In the genomic region with DNA sequence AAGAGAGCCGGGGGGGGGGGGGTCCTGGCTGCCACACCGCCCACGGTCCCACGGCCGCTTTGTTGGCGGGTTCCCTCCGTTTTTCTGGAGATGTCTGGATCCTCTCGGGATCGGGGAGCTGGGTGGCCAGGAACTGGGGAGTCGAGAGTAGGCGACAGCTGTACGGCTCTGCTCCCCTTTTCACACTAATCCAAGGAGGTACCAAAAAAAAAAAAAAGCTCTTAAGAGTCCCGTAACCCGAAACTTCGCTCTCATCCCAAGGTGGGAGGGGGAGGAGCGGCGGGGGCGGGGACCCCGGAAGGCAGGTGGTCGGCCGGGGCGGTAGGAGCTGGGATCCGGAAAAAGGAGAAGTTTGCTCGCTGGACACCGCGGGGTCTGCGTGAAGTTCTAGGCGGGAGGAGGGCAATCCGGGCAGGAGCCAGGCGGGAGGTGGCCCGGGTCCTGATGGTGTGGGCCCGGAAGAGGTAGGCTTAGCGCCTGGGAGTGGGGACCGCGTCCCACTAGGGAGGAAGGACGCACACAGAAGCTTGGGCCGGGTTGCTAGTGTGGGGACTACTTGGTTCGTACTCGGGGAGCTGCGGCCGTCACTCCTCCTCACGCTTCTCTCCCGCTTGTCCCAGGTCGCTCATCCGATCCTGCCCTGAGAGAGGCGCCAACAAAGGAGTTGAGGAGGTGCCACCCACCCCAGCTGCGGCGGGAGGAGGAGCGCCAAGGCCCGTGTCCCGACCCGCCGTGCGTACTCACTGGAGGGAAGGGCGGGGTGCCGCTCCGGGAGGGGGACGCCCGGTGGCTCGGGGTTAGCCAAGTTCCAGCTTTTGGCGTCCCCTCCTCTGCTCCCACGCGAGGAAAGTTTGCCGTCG, we compare ENCODE assay signal across 8 mouse cellular contexts. TPM values are rescaled to one million over a fixed set of nuclear protein-coding genes. Genes with fewer than 3 reads are reported as not detected.
DNase-seq lines count a peak whose midpoint lies in the region; ATAC-seq and TF ChIP-seq lines count a peak whose summit lies in the region.

No protein-coding gene starts in this region.

- DNase-seq in 3134 (ENCODE audit: extremely low read depth, insufficient read length, low spot score) (peak; percentile 73), ZHBTc4 (ENCODE audit: low read depth, low spot score) (peak; percentile 83)
- peak; percentile 78 for DNase-seq in embryo, embryonic 9.5 days (ENCODE audit: extremely low spot score)
- peak; percentile 35 to 49 for DNase-seq in heart, adult 9 months (ENCODE audit: low spot score in 2 of 2)
- DNase-seq in kidney, adult 2 months: peak; percentile 45
- DNase-seq in ovary, postnatal 10 days (ENCODE audit: low spot score): peak; percentile 46
- DNase-seq in layer of hippocampus, postnatal 14 days (ENCODE audit: low spot score in 2 of 2): no peak

- no peak for TF ChIP-seq POLR2A in kidney, adult 2 months (IDR thresholded peaks at IDR 0.05; ENCODE audit: low read depth, low read length)

- no peaks in the 10 kb centered on the region; the same call in 1 of the 2 replicates for H3K27me3 ChIP-seq in kidney, adult 2 months (replicated peaks; ENCODE audit: control insufficient read depth, insufficient read depth, low read length)
- peaks cover 5% of the 10 kb centered on the region; the same call in 1 of the 2 replicates for H3K27me3 ChIP-seq in lung, embryonic 15.5 days

- H3K4me3 ChIP-seq in kidney, adult 2 months (ENCODE audit: insufficient read depth, low read depth, low read length): peak overlapping the region; percentile 65
- H3K4me3 ChIP-seq in lung, embryonic 15.5 days: peak overlapping the region; percentile 74

- H3K4me1 ChIP-seq in kidney, adult 2 months (ENCODE audit: control insufficient read depth, insufficient read depth, low read length): no peaks in the 10 kb centered on the region
- peaks cover 13% of the 10 kb centered on the region for H3K4me1 ChIP-seq in lung, embryonic 15.5 days

- H3K9me3 ChIP-seq in lung, embryonic 15.5 days: no peaks in the 10 kb centered on the region

- H3K36me3 ChIP-seq in kidney, adult 2 months (ENCODE audit: control insufficient read depth, insufficient read depth, low read length): no peaks in the 10 kb centered on the region
- H3K36me3 ChIP-seq in lung, embryonic 15.5 days: peaks cover 4% of the 10 kb centered on the region

- H3K9ac ChIP-seq in lung, embryonic 15.5 days: peak overlapping the region; percentile 70

- no peak for TF ChIP-seq CTCF in kidney, adult 2 months (conservative IDR thresholded peaks at IDR 0.05; ENCODE audit: insufficient read depth, insufficient read length, low read depth, low read length)

- no peak overlapping the region for H3K27ac ChIP-seq in kidney, adult 2 months (ENCODE audit: insufficient read depth, low read depth, low read length)
- peak overlapping the region; percentile 85 for H3K27ac ChIP-seq in lung, embryonic 15.5 days

- WGBS in kidney, adult 2 months: under 1% methylated on average over 65 of the region's 65 CpGs
- WGBS in lung, embryonic 15.5 days: under 1% methylated on average over 65 of the region's 65 CpGs

- peak overlapping the region; percentile 98 for H3K4me2 ChIP-seq in lung, embryonic 15.5 days

- ATAC-seq in lung, embryonic 15.5 days (ENCODE audit: borderline replicate concordance, extremely low read depth, low FRiP score, low TSS enrichment): peak; percentile 75

RNA-seq across cellular contexts. Expression of a gene that starts 1.1 kb away (rescaled TPM):
- 1.1 and 2.1 TPM in 2 replicates for polyA plus RNA-seq in kidney, adult 2 months (2012; rRNA removed)
- polyA plus RNA-seq in lung, embryonic 15.5 days (2015; fragmentation: Nextera tagmentation; extraction: Ambion mirVana): 12.9 and 15.5 TPM in 2 replicates
- total RNA-seq in layer of hippocampus, postnatal 14 days (2021): 10 to 100 TPM; 12.2 to 12.4 TPM

Comparison
In these comparisons a context has a peak if more than half of its experiments do, and no peak if none do; other contexts are left out.
1. DNase-seq: peak in 3134 (single experiment), ZHBTc4 (single experiment), embryo, embryonic 9.5 days (single experiment), heart, adult 9 months (2 of 2), kidney, adult 2 months (single experiment) and ovary, postnatal 10 days (single experiment); none in layer of hippocampus, postnatal 14 days (0 of 2).